Mouse (Mus musculus) lung, postnatal 4 days (tissue): ENCODE measurements at regions not wholly inside any gene's neighbourhood (a gene's known extent, or its start where the extent isn't known, plus 50 kb on each side); places are given as distances from the start of the nearest gene placed in this dataset.

ENCODE experiments used
- DNase-seq, 2 experiments: peaks; one replicate each; pipeline ENCODE4 v3.0.0; 2021

DNA sequence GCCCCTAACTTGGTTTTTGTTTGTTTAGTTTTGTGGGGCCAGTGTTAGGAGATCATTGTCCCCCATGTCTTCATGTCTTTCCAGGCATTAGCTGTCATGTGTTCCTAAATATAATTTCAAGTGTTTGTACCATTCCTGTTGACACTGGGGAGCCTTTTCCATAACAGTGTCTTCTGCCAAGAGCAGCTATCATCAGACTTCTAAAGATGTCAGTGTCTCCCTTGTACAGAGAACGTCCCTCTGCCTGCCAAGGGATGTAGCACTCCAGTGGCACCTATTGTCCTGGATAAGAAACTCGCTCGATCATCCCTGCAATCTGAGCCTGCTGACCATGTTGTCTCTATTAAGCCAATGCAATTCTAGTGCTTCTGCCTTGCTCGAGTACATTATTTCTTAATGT, 64.6 kb upstream of the Lhfpl2 start:
- DNase-seq: peak; percentile 38 to 68

DNA sequence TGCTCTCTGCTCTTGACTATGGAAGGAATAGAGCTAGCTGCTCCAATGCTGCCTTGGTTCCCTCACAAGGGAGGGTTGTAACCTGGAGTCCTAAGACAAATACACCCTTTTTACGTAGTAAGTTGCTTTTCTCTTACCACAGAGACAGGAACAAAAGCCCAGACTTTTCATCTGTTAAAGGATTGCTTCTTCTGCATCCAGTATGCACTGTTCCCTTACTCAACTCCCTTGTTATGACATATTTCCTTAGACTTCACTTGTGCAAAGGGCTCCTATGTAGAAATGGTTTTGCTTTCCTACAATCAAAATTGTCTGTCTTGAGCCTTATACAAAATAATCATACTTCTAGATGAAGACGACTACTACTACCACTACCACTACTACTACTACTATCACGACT, 62.2 kb upstream of the Lhfpl2 start:
- no peak for DNase-seq

- no peak for DNase-seq
Measured at GRCm38 (mm10) chr13:93996535-93997382, 60.8 kb upstream of the Lhfpl2 start.

DNA sequence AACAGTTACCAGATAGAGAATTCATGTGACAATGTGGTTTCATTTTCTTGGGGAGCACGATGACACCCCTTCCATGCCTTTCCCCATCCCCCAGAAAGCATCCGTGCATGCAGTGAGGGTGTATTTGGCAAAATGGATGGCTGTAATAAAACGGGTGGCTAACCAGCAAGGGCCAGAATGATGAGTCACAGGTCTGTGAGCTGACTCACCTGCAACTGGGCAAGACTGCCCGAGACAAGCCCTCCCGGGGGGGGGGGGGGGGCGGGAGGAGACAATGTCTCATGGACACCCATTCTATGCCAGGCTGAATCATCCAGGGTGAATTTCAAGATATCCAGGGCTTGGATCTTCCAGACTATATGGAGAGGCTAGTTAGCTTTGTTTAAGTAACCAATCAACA, 59.6 kb upstream of the Lhfpl2 start:
- DNase-seq: no peak

DNA sequence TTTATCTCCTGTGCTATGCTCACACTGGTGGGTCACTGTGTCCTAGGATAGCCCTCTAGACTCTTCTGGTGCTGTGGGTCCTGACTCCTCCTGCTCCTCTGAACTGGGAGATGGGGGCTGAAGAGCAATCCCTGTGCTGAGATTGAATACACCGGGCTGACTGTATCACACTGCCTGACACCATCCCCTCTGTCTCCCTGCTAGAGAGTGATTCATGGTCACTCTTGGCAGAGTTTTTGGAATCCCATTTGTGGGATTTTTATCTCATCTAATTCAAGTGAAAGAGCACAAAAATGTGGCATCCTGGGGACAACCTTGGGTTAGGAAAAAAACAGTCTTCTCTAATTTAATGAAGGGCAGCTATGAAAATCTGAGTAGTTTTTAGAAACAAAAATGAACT, 59.2 kb upstream of the Lhfpl2 start:
- no peak for DNase-seq

DNA sequence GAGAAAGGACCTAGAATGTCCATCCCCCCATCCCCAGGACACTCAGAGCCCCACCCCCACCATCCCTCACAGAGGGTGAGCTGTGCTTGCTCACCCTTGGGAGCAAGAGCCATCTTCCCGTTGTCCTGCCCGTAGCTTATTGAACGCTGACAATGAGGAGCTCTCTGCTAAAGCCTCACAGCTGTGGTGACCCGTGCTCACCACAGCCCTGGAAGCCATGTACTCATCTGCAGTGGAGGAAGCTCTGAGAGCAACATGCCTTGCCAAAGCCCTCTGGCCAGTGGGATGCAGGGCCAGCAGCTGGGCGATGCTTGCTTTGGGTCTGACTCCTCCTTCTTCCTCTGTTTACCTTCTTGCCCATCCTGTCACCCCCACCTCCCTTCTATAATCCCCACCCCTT, 53.8 kb upstream of the Lhfpl2 start:
- no peak for DNase-seq

DNA sequence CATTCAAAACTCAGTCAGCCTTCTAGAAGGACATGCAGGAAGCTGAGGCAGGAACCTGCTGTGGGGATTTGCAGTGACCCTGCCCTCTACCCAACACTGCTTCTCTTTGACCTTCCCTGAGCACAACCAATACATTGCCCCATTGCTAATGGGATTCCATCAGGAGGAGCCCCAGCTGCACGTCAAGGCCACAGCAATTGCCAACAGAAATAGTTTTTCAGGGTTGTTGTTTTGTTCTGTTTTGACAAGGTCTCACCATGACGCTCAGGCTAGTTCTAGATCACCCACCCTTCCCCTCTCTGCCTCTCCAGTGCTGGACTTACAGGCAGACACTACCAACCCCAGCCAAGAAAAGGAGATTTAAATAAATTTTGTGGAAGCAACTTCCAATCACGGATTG, 53.2 kb upstream of the Lhfpl2 start:
- DNase-seq: no peak

GRCm38 (mm10) chr13:94005880-94006279, 51.7 kb upstream of the Lhfpl2 start:
- no peak for DNase-seq
